Mouse (Mus musculus) heart, postnatal 0 days (tissue): ENCODE results near the gene Catsper3.

ENCODE experiments used
- CTCF ChIP-seq: IDR thresholded peaks from 2 replicates; pipeline ENCODE4 v1.5.1; 2016; ENCODE audit warnings: antibody characterized with exemption, control low read depth, low read depth
- EP300 ChIP-seq: IDR thresholded peaks from 2 replicates; pipeline ENCODE4 v1.6.1; 2016; ENCODE audit warnings: antibody characterized with exemption, low read depth

DNA sequence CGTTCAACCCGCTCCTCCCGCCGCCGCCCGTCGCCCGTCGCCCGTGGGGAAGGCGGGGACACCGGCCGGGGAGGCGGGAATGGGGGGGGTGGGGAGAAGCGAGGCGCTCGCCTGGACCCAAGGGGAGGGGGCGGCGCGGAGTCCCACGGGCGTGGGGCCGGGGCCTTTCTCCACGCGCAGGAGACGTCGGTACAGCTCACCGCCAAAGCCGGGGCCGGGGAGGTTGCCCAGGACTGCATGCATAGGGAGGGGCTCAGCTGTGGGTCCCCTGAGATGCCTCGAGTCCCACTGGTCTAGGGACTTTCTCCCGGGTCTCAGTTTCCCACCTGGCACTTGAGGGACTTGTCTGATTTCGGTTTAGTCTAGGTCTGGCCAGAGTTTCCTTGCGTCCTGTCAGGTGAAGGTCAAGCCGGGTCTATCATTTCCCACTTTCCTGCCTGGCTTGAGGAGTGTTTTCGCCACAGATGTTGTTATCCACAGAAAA lies 51.8 kb downstream of the Catsper3 start, which contains the start of gene Pitx1:
- TF ChIP-seq EP300: no peak
- TF ChIP-seq CTCF: no peak
